Mouse (Mus musculus): ENCODE data around the gene Btnl9. TPM values are rescaled to one million over a fixed set of nuclear protein-coding genes. Genes with fewer than 3 reads are reported as not detected.

The Btnl9 gene
- total and polyA plus RNA-seq, 3 experiments: 0.03 TPM; not detected in 2

DNA sequence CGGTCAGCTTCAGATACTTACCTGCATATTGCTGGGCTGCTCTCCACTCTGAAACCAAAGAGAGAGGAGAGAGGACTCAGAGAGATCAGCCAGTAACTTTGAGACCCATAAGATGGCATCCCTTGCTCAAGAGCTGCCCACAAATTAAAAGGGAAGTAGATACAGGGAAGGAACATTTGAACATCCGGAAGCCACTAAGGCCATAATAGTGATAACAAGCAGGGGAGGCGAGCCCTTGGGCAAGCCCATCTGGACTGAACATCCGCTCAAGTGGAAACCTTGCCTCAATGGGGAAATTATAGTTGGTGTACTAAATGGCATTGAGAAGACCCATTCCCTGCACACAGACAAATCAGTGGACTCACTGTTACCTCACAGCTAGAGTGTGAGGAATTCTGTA lies 16.4 kb downstream of the Btnl9 start:
- Histone ChIP-seq H3K36me3 (ENCODE audit: control insufficient read depth in 1 of 2, insufficient read depth in 2 of 2, low read length in 2 of 2) (no peaks in the 10 kb centered on the region), H3K27ac (ENCODE audit: control insufficient read depth, low read depth, low read length) (no peak overlapping the region), H3K9ac (ENCODE audit: control insufficient read depth, low read depth, low read length, poor library complexity, severe bottlenecking) (no peak overlapping the region), H3K4me3 (ENCODE audit: control insufficient read depth in 1 of 2, insufficient read depth in 1 of 2, low read depth in 2 of 2, low read length in 2 of 2) (no peak overlapping the region), H3K4me1 (ENCODE audit: control insufficient read depth in 1 of 2, insufficient read depth in 2 of 2, low read length in 2 of 2) (no peaks in the 10 kb centered on the region), H3K9me3 (replicated peaks; ENCODE audit: insufficient read depth, low read length) (no peaks in the 10 kb centered on the region), H3K79me2 (ENCODE audit: control insufficient read depth, insufficient read depth, low read length, poor library complexity) (no peaks in the 10 kb centered on the region), H3K27me3 (ENCODE audit: control insufficient read depth in 1 of 2, insufficient read depth in 2 of 2, low read length in 2 of 2) (peaks cover 0 to 3% of the 10 kb centered on the region in 2 experiments; a peak in 1 of 4 replicates)
- TF ChIP-seq CHD1 (IDR thresholded peaks at IDR 0.05; ENCODE audit: low read depth, low read length) (no peak), POLR2AphosphoS2 (IDR thresholded peaks at IDR 0.05; ENCODE audit: low read length) (no peak), RAD21 (IDR thresholded peaks at IDR 0.05; ENCODE audit: low read depth, low read length) (no peak), EP300 (IDR thresholded peaks at IDR 0.05; ENCODE audit: low read depth in 1 of 2, low read length in 2 of 2) (no peak), NELFE (IDR thresholded peaks at IDR 0.05; ENCODE audit: low read depth, low read length) (no peak), CTCF (IDR thresholded peaks at IDR 0.05 in 2 of 3, conservative IDR thresholded peaks at IDR 0.05 in 1 of 3; ENCODE audit: control insufficient read depth in 1 of 3, insufficient read depth in 1 of 3, low read depth in 2 of 3, low read length in 3 of 3, poor library complexity in 1 of 3, severe bottlenecking in 1 of 3) (no peak), BHLHE40 (IDR thresholded peaks at IDR 0.05; ENCODE audit: borderline replicate concordance, low read depth, low read length) (no peak), NRF1 (IDR thresholded peaks at IDR 0.05; ENCODE audit: insufficient read depth, low read depth, low read length, poor library complexity, severe bottlenecking) (no peak), UBTF (IDR thresholded peaks at IDR 0.05; ENCODE audit: borderline replicate concordance, insufficient read depth, low read depth, low read length) (no peak), USF2 (IDR thresholded peaks at IDR 0.05; ENCODE audit: borderline replicate concordance in 1 of 2, insufficient read depth in 1 of 2, low read depth in 1 of 2, low read length in 2 of 2) (no peak), HCFC1 (IDR thresholded peaks at IDR 0.05; ENCODE audit: low read depth, low read length) (no peak), TCF12 (IDR thresholded peaks at IDR 0.05; ENCODE audit: low read depth, low read length) (no peak), MAZ (IDR thresholded peaks at IDR 0.05; ENCODE audit: low read depth, low read length) (no peak), ZMIZ1 (IDR thresholded peaks at IDR 0.05; ENCODE audit: low read depth, low read length) (no peak), JUND (IDR thresholded peaks at IDR 0.05; ENCODE audit: low read depth, low read length) (no peak), ETS1 (IDR thresholded peaks at IDR 0.05; ENCODE audit: low read depth, low read length) (no peak), MAX (IDR thresholded peaks at IDR 0.05; ENCODE audit: low read length) (no peak), MEF2A (IDR thresholded peaks at IDR 0.05; ENCODE audit: extremely low read depth, insufficient replicate concordance, low read depth, low read length, poor library complexity, severe bottlenecking) (no peak), ELF1 (IDR thresholded peaks at IDR 0.05; ENCODE audit: low read depth, low read length) (no peak)
- peak; percentile 19 for DNase-seq (ENCODE audit: low read depth, low spot score)
